Mouse (Mus musculus) megakaryocyte, embryonic 14.5 days (primary cell): ENCODE results near the gene Etnk2.

Experiments
- FLI1 ChIP-seq: IDR thresholded peaks from 2 replicates; pipeline ENCODE4 v1.6.1; 2012; ENCODE audit warnings: low read length, inconsistent platforms, mixed read lengths
- GATA1 ChIP-seq: IDR thresholded peaks from 3 replicates; pipeline ENCODE4 v1.6.1; 2012; ENCODE audit warnings: mixed read lengths, low read length, inconsistent platforms, borderline replicate concordance

GRCm38 (mm10) chr1:133346531-133346930 lies 16.8 kb upstream of the Etnk2 start:
- TF ChIP-seq FLI1 (no peak), GATA1 (no peak)
